Mouse (Mus musculus) ES-Bruce4 (cell line): ENCODE results near the gene Clip1. TPM values are rescaled to one million over a fixed set of nuclear protein-coding genes. Genes with fewer than 3 reads are reported as not detected.

Experiments
- H3K27ac ChIP-seq: 2 replicates; pipeline ENCODE4 v1.5.1; 2012; ENCODE audit warnings: low read length, inconsistent platforms; ENCODE audit not compliant: insufficient read depth
- H3K27me3 ChIP-seq: 2 replicates; pipeline ENCODE4 v1.6.1; 2012; ENCODE audit warnings: mild to moderate bottlenecking, low read length, inconsistent platforms; ENCODE audit not compliant: control insufficient read depth, poor library complexity, insufficient read depth, severe bottlenecking
- H3K36me3 ChIP-seq: 2 replicates; pipeline ENCODE4 v1.6.1; 2012; ENCODE audit warnings: inconsistent platforms, mild to moderate bottlenecking, low read length, moderate library complexity; ENCODE audit not compliant: control insufficient read depth, poor library complexity, insufficient read depth, severe bottlenecking
- H3K4me1 ChIP-seq: one replicate; pipeline ENCODE4 v1.8.1; 2011; ENCODE audit warnings: low read length; ENCODE audit not compliant: control insufficient read depth, insufficient read depth
- H3K4me3 ChIP-seq: 2 replicates; pipeline ENCODE4 v1.5.1; 2011; ENCODE audit warnings: low read depth, mild to moderate bottlenecking, low read length
- H3K9ac ChIP-seq: 2 replicates; pipeline ENCODE4 v1.6.1; 2012; ENCODE audit warnings: low read depth, mild to moderate bottlenecking, inconsistent platforms; ENCODE audit not compliant: poor library complexity, severe bottlenecking
- H3K9me3 ChIP-seq: replicated peaks from 2 replicates; pipeline ENCODE4 v1.6.1; 2012; ENCODE audit warnings: mild to moderate bottlenecking, low read length, inconsistent platforms; ENCODE audit not compliant: control insufficient read depth, poor library complexity, insufficient read depth, severe bottlenecking
- CTCF ChIP-seq: IDR thresholded peaks from one replicate; pipeline ENCODE4 v1.8.1; 2011; ENCODE audit warnings: low read depth, low read length
- EP300 ChIP-seq: IDR thresholded peaks from 2 replicates; pipeline ENCODE4 v1.6.1; 2011; ENCODE audit warnings: low read depth, low read length; ENCODE audit not compliant: insufficient read depth
- POLR2A ChIP-seq: IDR thresholded peaks from one replicate; pipeline ENCODE4 v1.8.1; 2011; ENCODE audit warnings: low read length; ENCODE audit not compliant: insufficient read depth
- polyA plus RNA-seq: library from polyadenylated mRNA; stranded (reverse); fragments of >200 nt; gene quantifications from 2 replicates; pipeline ENCODE4 v1.2.4, GENCODE M21; 2011; ENCODE audit warnings: low read depth; ENCODE audit not compliant: missing spikeins, insufficient read depth, insufficient read length

Gene Clip1
- polyA plus RNA-seq, 1 experiment: 42.2 TPM

- Histone ChIP-seq H3K27ac (no peak overlapping the region), H3K36me3 (no peaks in the 10 kb centered on the region), H3K4me3 (no peak overlapping the region), H3K9ac (no peak overlapping the region), H3K9me3 (no peaks in the 10 kb centered on the region), H3K27me3 (no peaks in the 10 kb centered on the region), H3K4me1 (no peaks in the 10 kb centered on the region)
- TF ChIP-seq CTCF: peak; percentile 44
- no peak for TF ChIP-seq EP300
These were observed 57.8 kb downstream of the Clip1 start for GRCm38 (mm10) chr5:123626631-123627030.

- no peaks in the 10 kb centered on the region for H3K27me3 ChIP-seq
- H3K9ac ChIP-seq: no peak overlapping the region
- TF ChIP-seq CTCF (peak; percentile 60), EP300 (no peak)
- no peak overlapping the region for H3K27ac ChIP-seq
- H3K9me3 ChIP-seq: no peaks in the 10 kb centered on the region
- H3K4me1 ChIP-seq: no peaks in the 10 kb centered on the region
- H3K4me3 ChIP-seq: no peak overlapping the region
- H3K36me3 ChIP-seq: no peaks in the 10 kb centered on the region
These were observed 62.0 kb downstream of the Clip1 start for GRCm38 (mm10) chr5:123622421-123622820.

- Histone ChIP-seq H3K27ac (no peak overlapping the region), H3K9ac (no peak overlapping the region), H3K36me3 (no peaks in the 10 kb centered on the region), H3K4me1 (no peaks in the 10 kb centered on the region), H3K9me3 (no peaks in the 10 kb centered on the region), H3K4me3 (no peak overlapping the region), H3K27me3 (no peaks in the 10 kb centered on the region)
- no peak for TF ChIP-seq POLR2A
These were observed 65.9 kb downstream of the Clip1 start for GRCm38 (mm10) chr5:123618558-123618957.

GRCm38 (mm10) chr5:123614246-123614645, 70.2 kb downstream of the Clip1 start:
- H3K36me3 ChIP-seq: no peaks in the 10 kb centered on the region
- H3K4me1 ChIP-seq: no peaks in the 10 kb centered on the region
- no peaks in the 10 kb centered on the region for H3K27me3 ChIP-seq
- TF ChIP-seq CTCF (no peak), EP300 (no peak), POLR2A (no peak)
- H3K9me3 ChIP-seq: no peaks in the 10 kb centered on the region
- H3K9ac ChIP-seq: no peak overlapping the region
- H3K4me3 ChIP-seq: peak overlapping the region; percentile 44
- no peak overlapping the region for H3K27ac ChIP-seq

GRCm38 (mm10) chr5:123609843-123610242, 74.6 kb downstream of the Clip1 start:
- Histone ChIP-seq H3K36me3 (no peaks in the 10 kb centered on the region), H3K9me3 (no peaks in the 10 kb centered on the region), H3K4me3 (no peak overlapping the region), H3K9ac (no peak overlapping the region), H3K4me1 (no peaks in the 10 kb centered on the region), H3K27me3 (no peaks in the 10 kb centered on the region), H3K27ac (no peak overlapping the region)
- TF ChIP-seq EP300: no peak
- TF ChIP-seq CTCF: peak; percentile 87
- TF ChIP-seq POLR2A: no peak

GRCm38 (mm10) chr5:123609416-123609815, 75.0 kb downstream of the Clip1 start:
- H3K27ac ChIP-seq: no peak overlapping the region
- H3K36me3 ChIP-seq: no peaks in the 10 kb centered on the region
- TF ChIP-seq POLR2A (no peak), CTCF (no peak), EP300 (no peak)

More at GRCm38 (mm10) chr5:123609416-123609815, 75.0 kb downstream of the Clip1 start:
- Histone ChIP-seq H3K9me3 (no peaks in the 10 kb centered on the region), H3K4me1 (no peaks in the 10 kb centered on the region), H3K27me3 (no peaks in the 10 kb centered on the region), H3K4me3 (no peak overlapping the region), H3K9ac (no peak overlapping the region)
